Mouse (Mus musculus): ENCODE measurements around the gene Exph5.

The Exph5 gene

GRCm38 (mm10) chr9:53312981-53313380, 11.5 kb downstream of the Exph5 start:
- in situ Hi-C loops (cut with MboI, MseI), result no loop called here

GRCm38 (mm10) chr9:53320894-53321650, 19.6 kb downstream of the Exph5 start:
- in situ Hi-C loops (cut with MboI, MseI), result no loop called here

- in situ Hi-C loops (cut with MboI, MseI), result no loop called here
Observed at GRCm38 (mm10) chr9:53321683-53322082, 20.2 kb downstream of the Exph5 start.

- in situ Hi-C loops (cut with MboI, MseI), result no loop called here
Observed at GRCm38 (mm10) chr9:53323419-53324251, 22.2 kb downstream of the Exph5 start.

- in situ Hi-C loops (cut with MboI, MseI), result no loop called here
Observed at GRCm38 (mm10) chr9:53325363-53326090, 24.1 kb downstream of the Exph5 start.

- in situ Hi-C loops (cut with MboI, MseI), result no loop called here
Observed at GRCm38 (mm10) chr9:53328203-53328602, 26.7 kb downstream of the Exph5 start.

- in situ Hi-C loops (cut with MboI, MseI), result no loop called here
Observed at GRCm38 (mm10) chr9:53329301-53330206, 28.1 kb downstream of the Exph5 start.

GRCm38 (mm10) chr9:53330247-53330646, 28.8 kb downstream of the Exph5 start:
- in situ Hi-C loops (cut with MboI, MseI), result no loop called here

- in situ Hi-C loops (cut with MboI, MseI), result no loop called here
Observed at GRCm38 (mm10) chr9:53333436-53333835, 32.0 kb downstream of the Exph5 start.

GRCm38 (mm10) chr9:53335131-53335530, 33.7 kb downstream of the Exph5 start:
- in situ Hi-C loops (cut with MboI, MseI), result no loop called here

- in situ Hi-C loops (cut with MboI, MseI), result no loop called here
Observed at GRCm38 (mm10) chr9:53339603-53340002, 38.1 kb downstream of the Exph5 start.

- in situ Hi-C loops (cut with MboI, MseI), result no loop called here
Observed at GRCm38 (mm10) chr9:53340328-53340916, 39.0 kb downstream of the Exph5 start.

- in situ Hi-C loops (cut with MboI, MseI), result no loop called here
Observed at GRCm38 (mm10) chr9:53340969-53341368, 39.5 kb downstream of the Exph5 start.

- in situ Hi-C loops (cut with MboI, MseI), result no loop called here
Observed at GRCm38 (mm10) chr9:53341981-53342380, 40.5 kb downstream of the Exph5 start.

GRCm38 (mm10) chr9:53344646-53345432, 43.4 kb downstream of the Exph5 start:
- in situ Hi-C loops (cut with MboI, MseI), result no loop called here

- in situ Hi-C loops (cut with MboI, MseI), result no loop called here
Observed at GRCm38 (mm10) chr9:53345728-53346127, 44.3 kb downstream of the Exph5 start.

GRCm38 (mm10) chr9:53346402-53346801, 44.9 kb downstream of the Exph5 start:
- in situ Hi-C loops (cut with MboI, MseI), result no loop called here

- in situ Hi-C loops (cut with MboI, MseI), result no loop called here
Observed at GRCm38 (mm10) chr9:53349211-53349610, 47.7 kb downstream of the Exph5 start.

GRCm38 (mm10) chr9:53350331-53350730, 48.9 kb downstream of the Exph5 start:
- in situ Hi-C loops (cut with MboI, MseI), result no loop called here

GRCm38 (mm10) chr9:53351899-53352298, 50.4 kb downstream of the Exph5 start:
- in situ Hi-C loops (cut with MboI, MseI), result no loop called here

Measured in regulatory T cell (primary cell).